Mouse (Mus musculus): ENCODE measurements around the gene Slamf6.

GRCm38 (mm10) chr1:171938952-171939948 is 21.9 kb downstream of the Slamf6 start:
- TF ChIP-seq CTCF (IDR thresholded peaks at IDR 0.05; ENCODE audit: low read depth) (no peak), EP300 (IDR thresholded peaks at IDR 0.05; ENCODE audit: low read depth) (no peak)

Measured in liver, embryonic 14.5 days (tissue).